Mouse (Mus musculus) testis, adult 2 months (tissue): Measurements from ENCODE around the gene Arpc1a. TPM values are rescaled to one million over a fixed set of nuclear protein-coding genes. Genes with fewer than 3 reads are reported as not detected.
"Not testable (repeated sequence)": the region's sequence is repeated elsewhere in the genome, so short reads cannot be mapped to it uniquely, and the experiment has no call there.

Source experiments
- H3K27ac ChIP-seq: fragments of 200-500 bp; 2 replicates; pipeline ENCODE4 v1.5.1; 2012; ENCODE audit warnings: low read depth, low read length; ENCODE audit not compliant: control insufficient read depth, insufficient read depth
- H3K27me3 ChIP-seq: fragments of 200-500 bp; 2 replicates; pipeline ENCODE4 v1.6.1; 2012; ENCODE audit warnings: mild to moderate bottlenecking, low read length, moderate library complexity; ENCODE audit not compliant: control insufficient read depth, insufficient read depth
- H3K36me3 ChIP-seq: fragments of 200-500 bp; 2 replicates; pipeline ENCODE4 v1.6.1; 2012; ENCODE audit warnings: mild to moderate bottlenecking, low read length; ENCODE audit not compliant: control insufficient read depth, insufficient read depth
- H3K4me1 ChIP-seq: fragments of 200-500 bp; 2 replicates; pipeline ENCODE4 v1.6.1; 2012; ENCODE audit warnings: low read length; ENCODE audit not compliant: control insufficient read depth, insufficient read depth
- H3K4me3 ChIP-seq: fragments of 200-500 bp; 2 replicates; pipeline ENCODE4 v1.5.1; 2012; ENCODE audit warnings: low read depth, mild to moderate bottlenecking, low read length, moderate library complexity, mixed read lengths; ENCODE audit not compliant: control insufficient read depth
- CTCF ChIP-seq: fragments of 200-500 bp; IDR thresholded peaks from 2 replicates; pipeline ENCODE4 v1.5.1; 2012; ENCODE audit warnings: low read depth, mild to moderate bottlenecking, inconsistent platforms, low read length, moderate library complexity; ENCODE audit not compliant: control insufficient read depth, insufficient read depth, insufficient replicate concordance
- POLR2A ChIP-seq: fragments of 200-500 bp; IDR thresholded peaks from 2 replicates; pipeline ENCODE4 v1.6.1; 2012; ENCODE audit warnings: low read depth, mild to moderate bottlenecking, inconsistent platforms, low read length, moderate library complexity; ENCODE audit not compliant: control insufficient read depth
- polyA plus RNA-seq: library from polyadenylated mRNA; depleted of rRNA; stranded (reverse); fragments of >200 nt; gene quantifications from 2 replicates; pipeline ENCODE4 v1.2.3, GENCODE M21; 2012

Arpc1a gene
- polyA plus RNA-seq, 1 experiment, result 147 TPM

GRCm38 (mm10) chr5:145116916-145117315 lies 33.3 kb downstream of the Arpc1a start:
- TF ChIP-seq POLR2A (no peak), CTCF (peak; percentile 62)
- Histone ChIP-seq H3K4me1 (peaks cover 12% of the 10 kb centered on the region), H3K27me3 (no peaks in the 10 kb centered on the region), H3K36me3 (no peaks in the 10 kb centered on the region), H3K4me3 (no peak overlapping the region), H3K27ac (no peak overlapping the region)

DNA sequence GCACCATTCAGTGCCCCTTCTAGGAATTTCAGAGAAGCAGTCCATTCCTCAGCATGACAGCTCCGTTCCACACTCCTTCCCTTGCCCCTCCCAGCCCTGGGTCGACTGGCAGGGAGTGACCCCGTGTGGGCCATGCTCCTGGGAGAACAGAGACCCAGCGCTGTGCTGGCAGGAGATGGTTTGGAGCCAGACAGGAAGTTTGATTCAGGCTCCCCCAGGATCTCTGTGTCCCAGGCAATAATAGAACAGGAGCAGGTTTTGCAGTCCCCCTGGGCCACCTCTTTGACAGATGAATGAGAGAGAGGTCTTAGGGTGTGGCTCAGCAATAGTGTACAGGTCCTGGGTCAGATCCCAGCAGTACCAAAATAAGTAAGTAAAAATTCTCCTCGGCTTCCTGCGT lies 34.4 kb downstream of the Arpc1a start:
- peaks cover 12% of the 10 kb centered on the region for H3K4me1 ChIP-seq
- no peak overlapping the region for H3K27ac ChIP-seq
- no peaks in the 10 kb centered on the region for H3K36me3 ChIP-seq
- TF ChIP-seq CTCF, result no peak
- TF ChIP-seq POLR2A, result no peak
- H3K4me3 ChIP-seq, result no peak overlapping the region
- no peaks in the 10 kb centered on the region for H3K27me3 ChIP-seq

DNA sequence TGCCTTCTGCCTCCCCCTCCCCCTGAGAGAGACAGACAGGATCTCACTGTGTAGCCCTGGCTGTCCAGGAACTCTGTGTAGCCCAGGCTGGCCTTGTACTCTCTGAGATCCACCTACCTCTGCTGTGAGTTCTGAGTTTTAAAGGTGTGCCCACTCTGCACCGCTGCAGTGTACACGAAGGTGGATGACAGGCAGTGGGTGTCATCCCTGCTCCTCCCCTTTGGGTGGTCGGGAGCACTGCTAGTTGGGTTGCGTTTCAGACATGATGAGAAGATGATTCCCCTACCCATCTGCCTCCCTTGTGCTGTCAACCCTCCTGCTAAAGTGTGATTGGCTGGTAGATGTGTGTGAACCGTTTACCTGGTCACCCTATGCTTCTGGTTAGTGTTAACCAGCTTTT lies 34.8 kb downstream of the Arpc1a start:
- Histone ChIP-seq H3K4me1 (peaks cover 12% of the 10 kb centered on the region), H3K4me3 (no peak overlapping the region), H3K27me3 (no peaks in the 10 kb centered on the region), H3K27ac (no peak overlapping the region), H3K36me3 (no peaks in the 10 kb centered on the region)
- TF ChIP-seq POLR2A, result no peak
- TF ChIP-seq CTCF, result no peak

GRCm38 (mm10) chr5:145119385-145119784 lies 35.8 kb downstream of the Arpc1a start:
- Histone ChIP-seq H3K27me3 (no peaks in the 10 kb centered on the region), H3K36me3 (no peaks in the 10 kb centered on the region), H3K4me1 (peaks cover 7% of the 10 kb centered on the region), H3K27ac (no peak overlapping the region), H3K4me3 (no peak overlapping the region)
- TF ChIP-seq POLR2A (no peak), CTCF (peak; percentile 65; the same call in 1 of the 2 replicates)

DNA sequence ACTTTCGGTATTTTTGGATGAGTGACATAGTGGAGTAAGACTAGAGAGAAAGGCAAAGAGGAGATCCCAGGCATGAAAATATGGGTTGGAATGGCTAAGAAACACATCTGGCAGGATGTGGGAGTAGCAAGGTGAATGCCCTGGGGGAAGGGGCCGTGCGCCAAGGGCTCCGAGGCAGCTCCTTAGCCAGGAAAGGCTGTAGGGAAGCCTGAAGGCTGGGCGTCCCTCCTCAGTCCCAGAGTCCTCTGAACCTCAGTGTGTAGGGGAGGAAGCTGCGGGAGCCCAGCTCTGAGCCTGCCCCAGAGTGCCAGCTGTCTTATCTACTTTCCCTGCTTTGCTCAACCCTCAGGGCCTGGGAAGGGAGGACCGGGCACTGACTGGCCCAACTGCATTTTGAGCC lies 37.3 kb downstream of the Arpc1a start:
- TF ChIP-seq POLR2A (no peak), CTCF (no peak)
- H3K36me3 ChIP-seq, result no peaks in the 10 kb centered on the region
- H3K27ac ChIP-seq, result no peak overlapping the region
- H3K4me1 ChIP-seq, result peaks cover 2% of the 10 kb centered on the region
- no peaks in the 10 kb centered on the region for H3K27me3 ChIP-seq
- no peak overlapping the region for H3K4me3 ChIP-seq

GRCm38 (mm10) chr5:145123396-145123795 lies 39.8 kb downstream of the Arpc1a start:
- no peaks in the 10 kb centered on the region for H3K36me3 ChIP-seq
- H3K27ac ChIP-seq, result no peak overlapping the region
- H3K27me3 ChIP-seq, result no peaks in the 10 kb centered on the region
- TF ChIP-seq POLR2A, result no peak
- TF ChIP-seq CTCF, result no peak
- H3K4me1 ChIP-seq, result no peaks in the 10 kb centered on the region; the same call in 1 of the 2 replicates
- no peak overlapping the region for H3K4me3 ChIP-seq

DNA sequence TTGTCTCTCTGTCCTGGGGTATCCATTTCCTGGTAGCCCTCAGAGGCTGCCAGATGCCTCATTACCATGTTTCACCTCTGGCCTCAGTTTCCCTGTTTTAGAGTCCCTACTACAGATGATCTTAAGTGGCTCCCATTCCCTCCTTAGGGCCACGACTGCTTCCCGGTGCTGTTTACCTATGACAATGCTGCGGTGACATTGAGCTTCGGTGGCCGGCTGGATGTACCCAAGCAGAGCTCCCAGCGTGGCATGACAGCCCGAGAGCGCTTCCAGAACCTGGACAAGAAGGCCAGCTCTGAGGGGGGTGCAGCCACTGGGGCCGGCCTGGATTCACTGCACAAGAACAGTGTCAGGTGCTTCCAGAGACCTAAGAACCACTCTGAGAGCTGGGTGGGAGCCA lies 43.0 kb downstream of the Arpc1a start:
- TF ChIP-seq POLR2A (no peak), CTCF (no peak)
- Histone ChIP-seq H3K27ac (no peak overlapping the region), H3K4me1 (peaks cover 5% of the 10 kb centered on the region), H3K4me3 (no peak overlapping the region), H3K27me3 (no peaks in the 10 kb centered on the region), H3K36me3 (no peaks in the 10 kb centered on the region; the same call in none of the 2 replicates)

GRCm38 (mm10) chr5:145129124-145129523 lies 45.5 kb downstream of the Arpc1a start:
- peaks cover 5% of the 10 kb centered on the region for H3K4me1 ChIP-seq
- H3K27ac ChIP-seq, result no peak overlapping the region
- H3K36me3 ChIP-seq, result peaks cover 7% of the 10 kb centered on the region
- no peaks in the 10 kb centered on the region for H3K27me3 ChIP-seq
- H3K4me3 ChIP-seq, result no peak overlapping the region
- no peak for TF ChIP-seq CTCF
- no peak for TF ChIP-seq POLR2A

DNA sequence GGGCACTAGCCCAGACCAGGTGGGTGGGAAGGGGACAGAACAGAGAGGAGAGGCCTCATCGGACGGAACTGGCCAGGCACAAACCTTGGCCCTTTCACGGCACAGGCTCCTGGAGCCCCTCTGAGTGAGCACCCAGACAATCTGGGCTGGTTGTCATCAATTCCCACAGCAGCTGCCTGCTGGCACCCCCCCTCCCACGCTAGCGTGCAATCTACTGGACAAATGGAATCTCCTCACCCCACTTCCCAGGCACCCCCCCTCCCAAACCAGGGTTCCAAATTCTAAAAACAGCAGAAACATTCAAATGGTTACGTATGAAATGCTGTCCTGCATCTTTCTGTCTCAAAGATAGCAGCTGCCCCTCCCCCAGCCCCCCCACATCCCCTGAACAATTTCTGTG lies 46.1 kb downstream of the Arpc1a start:
- not testable (repeated sequence) for H3K27ac ChIP-seq, H3K36me3 ChIP-seq, H3K27me3 ChIP-seq, H3K4me3 ChIP-seq, H3K4me1 ChIP-seq
